Mouse (Mus musculus) ES-Bruce4 (cell line): Measurements from ENCODE around the gene Satb1.

Experiments
- CTCF ChIP-seq: IDR thresholded peaks from one replicate; pipeline ENCODE4 v1.8.1; 2011; ENCODE audit warnings: low read depth, low read length
- EP300 ChIP-seq: IDR thresholded peaks from 2 replicates; pipeline ENCODE4 v1.6.1; 2011; ENCODE audit warnings: low read depth, low read length; ENCODE audit not compliant: insufficient read depth
- POLR2A ChIP-seq: IDR thresholded peaks from one replicate; pipeline ENCODE4 v1.8.1; 2011; ENCODE audit warnings: low read length; ENCODE audit not compliant: insufficient read depth

- no peak for TF ChIP-seq CTCF
- TF ChIP-seq POLR2A = no peak
- no peak for TF ChIP-seq EP300
Measured at GRCm38 (mm10) chr17:51811086-51811868, 21.8 kb downstream of the Satb1 start.
